Mouse (Mus musculus) lung, embryonic 14.5 days (tissue): ENCODE data around the gene Naa38. TPM values are rescaled to one million over a fixed set of nuclear protein-coding genes. Genes with fewer than 3 reads are reported as not detected.

ENCODE experiments used
- ATAC-seq: fragments of 200-750 bp; cut with Nextera tagmentation; 2 replicates; pipeline ENCODE4 v1.8.0; 2017; ENCODE audit warnings: mild to moderate bottlenecking, moderate TSS enrichment, moderate library complexity; ENCODE audit not compliant: insufficient read depth
- DNase-seq: peaks from one replicate; pipeline ENCODE4 v3.0.0-alpha.2; 2015
- H3K27ac ChIP-seq: fragments of 300-500 bp; sonication (generic); 2 replicates; pipeline ENCODE4 v1.5.1; 2014; ENCODE audit warnings: low read depth, mild to moderate bottlenecking, moderate library complexity
- H3K27me3 ChIP-seq: fragments of 300-500 bp; sonication (generic); 2 replicates; pipeline ENCODE4 v1.6.1; 2014; ENCODE audit warnings: low read length, control low read depth; ENCODE audit not compliant: insufficient read depth
- H3K36me3 ChIP-seq: fragments of 300-500 bp; sonication (generic); 2 replicates; pipeline ENCODE4 v1.6.1; 2014; ENCODE audit warnings: control low read depth; ENCODE audit not compliant: insufficient read depth
- H3K4me1 ChIP-seq: fragments of 300-500 bp; sonication (generic); 2 replicates; pipeline ENCODE4 v1.6.1; 2014; ENCODE audit warnings: antibody characterized with exemption, control low read depth; ENCODE audit not compliant: insufficient read depth
- H3K4me2 ChIP-seq: fragments of 300-500 bp; sonication (generic); 2 replicates; pipeline ENCODE4 v1.6.1; 2014; ENCODE audit warnings: mild to moderate bottlenecking
- H3K4me3 ChIP-seq: fragments of 300-500 bp; sonication (generic); 2 replicates; pipeline ENCODE4 v1.5.1; 2014; ENCODE audit warnings: low read depth, low read length
- H3K9ac ChIP-seq: fragments of 300-500 bp; sonication (generic); 2 replicates; pipeline ENCODE4 v1.6.1; 2014
- H3K9me3 ChIP-seq: fragments of 300-500 bp; sonication (generic); 2 replicates; pipeline ENCODE4 v1.6.1; 2016; ENCODE audit warnings: low read depth, low read length, control low read depth
- CTCF ChIP-seq: IDR thresholded peaks from 2 replicates; pipeline ENCODE4 v1.5.1; 2016; ENCODE audit warnings: antibody characterized with exemption, low read depth
- WGBS: fragments of 180-500 bp; shearing (Covaris S2); extraction: QIAGEN DNeasy Blood & Tissue Kit; methylation state at CpG from one replicate; pipeline ENCODE4 v1.1.7; 2014; 5-methylcytosine and 5-hydroxymethylcytosine counted together
- polyA plus RNA-seq: library from polyadenylated mRNA; unstranded; fragments of >200 nt; fragmentation: Nextera tagmentation; extraction: Ambion mirVana; gene quantifications from 2 replicates; pipeline ENCODE4 v1.2.1, GENCODE M21; 2014

Naa38 gene
- polyA plus RNA-seq, 1 experiment from 2014 or later = 169 TPM

DNA sequence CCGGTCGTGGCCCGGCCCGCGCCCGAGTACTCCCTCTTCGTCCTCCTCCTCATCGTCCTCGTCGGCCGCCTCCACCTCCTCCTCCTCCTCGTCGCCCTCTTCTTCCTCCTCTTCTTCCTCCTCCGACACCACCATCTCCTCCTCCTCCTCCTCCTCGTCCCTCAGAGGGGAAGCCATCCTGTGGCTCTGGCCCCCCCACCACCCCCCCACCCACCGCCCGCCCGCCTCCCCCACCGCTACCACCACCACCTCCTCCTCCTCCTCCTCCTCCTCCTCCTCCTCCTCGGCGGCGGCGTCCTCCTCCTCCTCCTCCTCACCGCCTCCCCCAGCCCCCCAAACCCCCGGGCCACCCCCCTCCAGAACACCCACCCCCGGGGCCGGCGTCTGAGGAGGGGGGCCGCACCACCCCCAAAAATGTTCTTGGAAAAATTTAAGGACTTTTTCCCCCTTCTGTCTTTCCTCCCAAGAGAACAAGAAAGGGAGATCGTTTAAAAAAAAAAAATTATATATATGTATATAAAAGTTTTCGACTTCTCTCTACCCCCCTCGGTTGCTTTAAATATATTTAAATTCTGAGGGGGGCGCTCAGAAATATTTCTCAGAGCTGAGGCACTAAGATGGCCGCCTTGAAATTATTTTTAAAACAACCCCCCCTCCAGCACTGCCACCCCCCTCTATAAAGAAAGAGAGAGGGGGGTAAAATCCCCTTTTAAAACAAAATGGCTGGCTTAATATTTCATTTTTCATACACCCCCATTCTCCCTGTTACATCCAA is 25.9 kb upstream of the Naa38 start, which contains the start of gene Chd3:
TSS of gene Chd3 (minus strand) at position 192 of the 775 bp plus-strand sequence.
- Histone ChIP-seq H3K9ac (peak within 1 kb of the TSS; percentile 99), H3K4me2 (peak within 1 kb of the TSS; percentile 97), H3K9me3 (no peaks in the 10 kb centered on the region), H3K4me3 (peak within 1 kb of the TSS; percentile 95), H3K36me3 (peaks cover 19% of the 10 kb centered on the region), H3K27me3 (no peaks in the 10 kb centered on the region), H3K4me1 (peaks cover 38% of the 10 kb centered on the region), H3K27ac (peak within 1 kb of the TSS; percentile 100)
- 3% methylated on average over 17 of the region's 34 CpGs for WGBS
- ATAC-seq (no peak), DNase-seq (peak; percentile 51)
- TF ChIP-seq CTCF = no peak

- ATAC-seq = no peak
- no peak for TF ChIP-seq CTCF
Measured at GRCm38 (mm10) chr11:69369990-69370816, 25.1 kb upstream of the Naa38 start.

GRCm38 (mm10) chr11:69370817-69371215 is 24.5 kb upstream of the Naa38 start:
- peaks cover 22% of the 10 kb centered on the region for H3K36me3 ChIP-seq
- H3K9ac ChIP-seq = 0 out of 2 replicates have a peak overlapping the region, but pooled peaks have one; percentile 6
- H3K4me1 ChIP-seq = peaks cover 23% of the 10 kb centered on the region
- TF ChIP-seq CTCF = no peak
- peak overlapping the region; percentile 51 for H3K4me2 ChIP-seq
- ATAC-seq = no peak
- peak; percentile 59 for DNase-seq
- H3K9me3 ChIP-seq = no peaks in the 10 kb centered on the region
- peak overlapping the region; percentile 5; the same call in 1 of the 2 replicates for H3K4me3 ChIP-seq
- peak overlapping the region; percentile 81 for H3K27ac ChIP-seq
- WGBS = 14% methylated on average over 9 of the region's 9 CpGs
- H3K27me3 ChIP-seq = no peaks in the 10 kb centered on the region

More at GRCm38 (mm10) chr11:69369990-69370816, 25.1 kb upstream of the Naa38 start:
- Histone ChIP-seq H3K27ac (peak overlapping the region; percentile 100), H3K36me3 (peaks cover 19% of the 10 kb centered on the region), H3K4me1 (peaks cover 30% of the 10 kb centered on the region), H3K9ac (peak overlapping the region; percentile 99), H3K9me3 (no peaks in the 10 kb centered on the region), H3K4me3 (peak overlapping the region; percentile 95), H3K27me3 (no peaks in the 10 kb centered on the region), H3K4me2 (peak overlapping the region; percentile 97)
- DNase-seq = peak; percentile 39
- 12% methylated on average over 2 of the region's 2 CpGs for WGBS

DNA sequence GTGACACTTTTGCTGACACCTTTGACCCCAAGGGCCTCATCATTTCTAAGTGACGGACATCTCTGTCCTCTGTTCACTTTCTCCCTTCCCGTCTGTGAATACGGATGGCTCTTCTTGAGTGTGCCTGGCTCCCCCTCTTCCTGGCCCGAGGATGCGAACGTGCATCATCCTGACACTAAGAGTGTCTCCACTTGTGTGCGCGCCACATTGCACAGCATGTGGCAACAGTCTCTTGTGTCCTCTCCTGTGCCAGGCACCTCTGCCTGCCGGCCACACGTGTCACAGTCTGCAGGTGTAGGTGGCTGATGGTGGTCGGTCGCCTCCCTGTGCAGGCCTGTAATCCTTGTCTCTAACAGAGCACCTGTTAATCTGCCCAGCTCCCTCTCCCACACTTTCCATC is 23.7 kb upstream of the Naa38 start:
- ATAC-seq (no peak), DNase-seq (no peak)
- no peaks in the 10 kb centered on the region for H3K9me3 ChIP-seq
- peaks cover 25% of the 10 kb centered on the region for H3K36me3 ChIP-seq
- no peaks in the 10 kb centered on the region for H3K27me3 ChIP-seq
- peak overlapping the region; percentile 72 for H3K27ac ChIP-seq
- peak overlapping the region; percentile 51 for H3K4me2 ChIP-seq
- no peak for TF ChIP-seq CTCF
- H3K9ac ChIP-seq = peak overlapping the region; percentile 11; the same call in 1 of the 2 replicates
- H3K4me3 ChIP-seq = peak overlapping the region; percentile 11; the same call in 1 of the 2 replicates
- 43% methylated on average over 12 of the region's 12 CpGs for WGBS
- peaks cover 20% of the 10 kb centered on the region for H3K4me1 ChIP-seq

- peaks cover 25% of the 10 kb centered on the region for H3K36me3 ChIP-seq
- peak overlapping the region; percentile 51 for H3K4me2 ChIP-seq
- H3K4me1 ChIP-seq = peaks cover 20% of the 10 kb centered on the region
- no peak for TF ChIP-seq CTCF
- H3K27ac ChIP-seq = peak overlapping the region; percentile 72; the same call in 1 of the 2 replicates
- H3K4me3 ChIP-seq = peak overlapping the region; percentile 11
- no peaks in the 10 kb centered on the region for H3K27me3 ChIP-seq
- 23% methylated on average over 12 of the region's 12 CpGs for WGBS
- peak; percentile 22 for DNase-seq
- no peaks in the 10 kb centered on the region for H3K9me3 ChIP-seq
- peak overlapping the region; percentile 11; the same call in 1 of the 2 replicates for H3K9ac ChIP-seq
- ATAC-seq = no peak
Measured at GRCm38 (mm10) chr11:69372056-69372779, 23.1 kb upstream of the Naa38 start.

- Histone ChIP-seq H3K4me3 (0 out of 2 replicates have a peak overlapping the region, but pooled peaks have one; percentile 11), H3K36me3 (peaks cover 27% of the 10 kb centered on the region), H3K9me3 (no peaks in the 10 kb centered on the region), H3K27me3 (no peaks in the 10 kb centered on the region), H3K9ac (0 out of 2 replicates have a peak overlapping the region, but pooled peaks have one; percentile 8), H3K4me2 (peak overlapping the region; percentile 51), H3K4me1 (peaks cover 15% of the 10 kb centered on the region), H3K27ac (peak overlapping the region; percentile 72; the same call in 1 of the 2 replicates)
- peak; percentile 60 for TF ChIP-seq CTCF
- 49% methylated on average over 3 of the region's 3 CpGs for WGBS
- DNase-seq (peak; percentile 50), ATAC-seq (no peak)
Measured at GRCm38 (mm10) chr11:69372780-69373170, 22.5 kb upstream of the Naa38 start.
